11 mouse cellular contexts compared by ENCODE assay signal in the genomic region with DNA sequence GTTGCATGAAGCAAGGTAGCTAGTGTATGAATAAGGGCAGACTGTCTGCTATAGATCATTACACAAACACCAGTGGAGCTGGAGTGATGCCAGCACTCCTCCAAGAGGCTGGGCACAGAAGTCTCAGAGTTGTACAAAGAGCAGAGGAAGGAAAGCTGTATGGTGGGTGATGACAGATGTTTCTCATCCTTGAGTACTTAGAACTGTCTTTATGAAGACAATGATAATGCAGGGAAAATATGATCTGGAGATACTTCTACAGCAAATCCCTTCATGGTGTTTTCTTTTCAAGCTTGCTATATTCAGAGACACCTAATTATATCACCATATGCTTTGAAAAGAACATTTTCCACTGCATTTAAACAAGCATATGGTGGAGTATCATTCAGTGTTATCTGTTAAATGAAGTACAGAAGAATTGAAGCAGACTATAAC. TPM values are rescaled to one million over a fixed set of nuclear protein-coding genes. Genes with fewer than 3 reads are reported as not detected.
DNase-seq lines count a peak whose midpoint lies in the region; ATAC-seq and TF ChIP-seq lines count a peak whose summit lies in the region.
"Had no signal": no experiment of that assay in that cellular context is flagged by ENCODE, and none has a peak within 500 bp of the region (broad histone marks: within the 10 kb centered on the region; RNA-seq: fewer than 3 reads in every experiment).

No protein-coding gene starts in this region.

- no peaks in the 10 kb centered on the region for H3K9me3 ChIP-seq in midbrain, postnatal 0 days (ENCODE audit: low read length)
- no peaks in the 10 kb centered on the region for H3K9me3 ChIP-seq in midbrain, embryonic 15.5 days
- H3K9me3 ChIP-seq: hindbrain, embryonic 15.5 days; neural tube, embryonic 12.5 days had no signal

- no peak for ATAC-seq in midbrain, postnatal 0 days (ENCODE audit: low FRiP score)
- ATAC-seq in midbrain, embryonic 15.5 days (replicated peaks) = no peak
- no peak for ATAC-seq in erythroblast, adult 5-6 weeks (replicated peaks; ENCODE audit: low FRiP score, poor library complexity, severe bottlenecking)

- no peak overlapping the region for H3K27ac ChIP-seq in midbrain, postnatal 0 days (ENCODE audit: low read depth, low read length)
- no peak overlapping the region for H3K27ac ChIP-seq in midbrain, embryonic 15.5 days
- H3K27ac ChIP-seq: hindbrain, embryonic 15.5 days; neural tube, embryonic 12.5 days had no signal

- no peak overlapping the region for H3K9ac ChIP-seq in midbrain, postnatal 0 days (replicated peaks; ENCODE audit: low read length, poor library complexity, severe bottlenecking)
- H3K9ac ChIP-seq in midbrain, embryonic 15.5 days = no peak overlapping the region
- H3K9ac ChIP-seq: hindbrain, embryonic 15.5 days; neural tube, embryonic 12.5 days had no signal

- no peak overlapping the region for H3K4me2 ChIP-seq in midbrain, postnatal 0 days (ENCODE audit: low read depth, low read length, poor library complexity, severe bottlenecking)
- H3K4me2 ChIP-seq in midbrain, embryonic 15.5 days = no peak overlapping the region
- H3K4me2 ChIP-seq: hindbrain, embryonic 15.5 days; neural tube, embryonic 12.5 days had no signal

- no peaks in the 10 kb centered on the region for H3K4me1 ChIP-seq in midbrain, postnatal 0 days (ENCODE audit: insufficient read depth, low read length)
- H3K4me1 ChIP-seq in midbrain, embryonic 15.5 days = no peaks in the 10 kb centered on the region
- H3K4me1 ChIP-seq: hindbrain, embryonic 15.5 days; neural tube, embryonic 12.5 days had no signal

- no peak for TF ChIP-seq CTCF in midbrain, postnatal 0 days (IDR thresholded peaks at IDR 0.05)

- no peaks in the 10 kb centered on the region for H3K27me3 ChIP-seq in midbrain, postnatal 0 days (ENCODE audit: insufficient read depth, low read length)
- no peaks in the 10 kb centered on the region for H3K27me3 ChIP-seq in midbrain, embryonic 15.5 days (replicated peaks)
- H3K27me3 ChIP-seq: hindbrain, embryonic 15.5 days; neural tube, embryonic 12.5 days had no signal

- no peak overlapping the region for H3K4me3 ChIP-seq in midbrain, postnatal 0 days (ENCODE audit: low read depth, low read length)
- no peak overlapping the region for H3K4me3 ChIP-seq in midbrain, embryonic 15.5 days
- H3K4me3 ChIP-seq: hindbrain, embryonic 15.5 days; neural tube, embryonic 12.5 days had no signal

- DNase-seq in cerebellum, postnatal 10 days = peak; percentile 54 to 71
- no peak for DNase-seq in cerebellum, adult 11 months
- DNase-seq in midbrain, postnatal 0 days (ENCODE audit: low spot score) = peak; percentile 42
- DNase-seq in left cerebral cortex, adult 9 months (ENCODE audit: low spot score in 2 of 2) = peak; percentile 31 to 50
- DNase-seq in urinary bladder, postnatal 4 days (ENCODE audit: low spot score in 2 of 2) = no peak
- DNase-seq in MN1 (ENCODE audit: low spot score) = no peak
- DNase-seq: heart, adult 18-20 months had no signal

- no peaks in the 10 kb centered on the region for H3K36me3 ChIP-seq in midbrain, postnatal 0 days (ENCODE audit: insufficient read depth, low read length)
- H3K36me3 ChIP-seq in midbrain, embryonic 15.5 days (replicated peaks) = no peaks in the 10 kb centered on the region
- H3K36me3 ChIP-seq: hindbrain, embryonic 15.5 days; neural tube, embryonic 12.5 days had no signal

RNA-seq across cellular contexts. Expression of a gene that starts 56.1 kb away (rescaled TPM):
- total RNA-seq in midbrain, postnatal 0 days (2014; rRNA removed) = 74.3 and 82.0 TPM in 2 replicates
- 42.2 and 42.5 TPM in 2 replicates for polyA plus RNA-seq in midbrain, postnatal 0 days (2015; fragmentation: Nextera tagmentation; extraction: Ambion mirVana)
- polyA plus RNA-seq in midbrain, embryonic 15.5 days (2015; fragmentation: Nextera tagmentation; extraction: Ambion mirVana) = 47.6 and 57.8 TPM in 2 replicates
- total RNA-seq in erythroblast, adult 5-6 weeks (2015; ENCODE audit: low replicate concordance) = 111 and 115 TPM in 2 replicates
- total RNA-seq in erythroblast, adult 5-6 weeks (2017; ENCODE audit: low replicate concordance) = 177 and 199 TPM in 2 replicates

Comparison
In these comparisons a context has a peak if more than half of its experiments do, and no peak if none do; other contexts are left out.
1. DNase-seq: peak in cerebellum, postnatal 10 days (2 of 2), midbrain, postnatal 0 days (single experiment) and left cerebral cortex, adult 9 months (2 of 2); none in cerebellum, adult 11 months (single experiment), urinary bladder, postnatal 4 days (0 of 2) and MN1 (single experiment).